Mouse (Mus musculus): Measurements from ENCODE around the gene Ndufs2.
"Not testable (repeated sequence)": the region's sequence is repeated elsewhere in the genome, so short reads cannot be mapped to it uniquely, and the experiment has no call there.

Gene Ndufs2

DNA sequence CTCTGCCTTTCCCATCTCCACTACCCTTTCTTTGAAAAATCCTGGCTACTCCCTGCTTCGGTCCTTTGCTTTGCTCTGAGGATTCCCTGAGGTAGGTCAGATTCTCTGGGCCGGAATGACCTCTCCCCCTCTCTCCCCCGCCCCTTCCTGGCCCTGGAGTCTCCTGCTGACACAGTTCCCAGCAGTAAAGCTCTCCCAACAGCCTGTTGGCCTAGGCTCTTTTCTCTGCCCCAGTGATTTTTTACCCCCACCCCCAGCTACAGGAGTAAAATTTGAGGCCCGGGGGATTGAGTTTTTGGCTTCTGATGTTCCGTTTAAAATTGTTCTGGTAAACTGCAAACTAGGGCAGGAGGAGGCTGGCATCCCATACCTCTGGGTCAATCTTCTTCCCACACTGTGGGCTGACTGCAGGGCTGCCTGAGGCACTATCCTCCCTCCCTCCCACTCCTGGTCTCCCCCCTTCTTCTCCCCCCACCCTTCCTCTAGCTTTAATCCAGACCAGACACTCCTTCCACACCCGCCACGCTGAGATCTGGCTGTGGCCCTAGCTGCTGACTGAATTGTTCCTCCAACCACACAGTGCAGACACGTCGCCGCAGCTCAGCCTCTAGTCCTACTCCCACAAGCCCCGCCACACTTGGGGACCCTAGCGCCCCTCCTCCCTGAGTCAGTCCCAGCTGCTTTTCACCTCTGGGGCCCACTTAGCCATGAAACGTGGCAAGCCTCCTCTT, 571 bp upstream of the Ndufs2 start:
- DNase-seq = peak; percentile 43 to 54

DNA sequence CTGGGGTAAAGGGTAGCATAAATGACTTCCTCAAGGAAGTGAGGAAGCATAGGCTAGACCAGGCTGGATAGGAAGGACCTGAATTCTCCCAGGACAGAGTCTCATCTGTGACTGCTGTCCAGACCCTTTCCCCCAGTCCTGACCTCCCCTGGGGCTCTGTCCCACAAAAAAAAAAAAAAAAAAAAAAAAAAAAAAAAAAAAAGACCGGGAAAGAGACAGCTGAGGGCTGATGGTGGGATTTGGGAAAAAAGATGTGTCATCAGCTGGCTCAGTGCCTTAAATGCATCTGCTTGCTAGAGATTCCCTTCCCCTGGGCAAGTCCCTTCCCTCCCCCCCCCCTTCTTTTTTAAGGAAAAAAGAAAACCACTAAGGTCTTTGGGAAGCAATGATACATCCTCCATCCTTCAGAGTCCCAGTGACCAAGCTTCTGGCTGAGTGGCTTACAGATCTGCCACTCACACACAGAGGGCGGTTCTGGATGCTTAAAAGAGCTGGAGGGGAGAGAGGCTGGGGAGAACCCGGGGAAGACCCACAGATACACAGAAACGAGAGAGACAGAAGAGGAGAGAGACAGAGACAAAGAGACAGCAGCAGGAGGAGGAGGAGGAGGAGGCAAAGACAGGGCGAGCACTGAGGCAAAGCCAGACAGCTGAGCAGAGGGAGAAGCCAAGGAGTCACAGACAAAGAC, 1.1 kb downstream of the Ndufs2 start, which contains the start of gene Adamts4:
Adamts4 (plus strand) TSS at position 509 of the 688 bp plus-strand sequence.
- DNase-seq = peak; percentile 55 to 65

DNA sequence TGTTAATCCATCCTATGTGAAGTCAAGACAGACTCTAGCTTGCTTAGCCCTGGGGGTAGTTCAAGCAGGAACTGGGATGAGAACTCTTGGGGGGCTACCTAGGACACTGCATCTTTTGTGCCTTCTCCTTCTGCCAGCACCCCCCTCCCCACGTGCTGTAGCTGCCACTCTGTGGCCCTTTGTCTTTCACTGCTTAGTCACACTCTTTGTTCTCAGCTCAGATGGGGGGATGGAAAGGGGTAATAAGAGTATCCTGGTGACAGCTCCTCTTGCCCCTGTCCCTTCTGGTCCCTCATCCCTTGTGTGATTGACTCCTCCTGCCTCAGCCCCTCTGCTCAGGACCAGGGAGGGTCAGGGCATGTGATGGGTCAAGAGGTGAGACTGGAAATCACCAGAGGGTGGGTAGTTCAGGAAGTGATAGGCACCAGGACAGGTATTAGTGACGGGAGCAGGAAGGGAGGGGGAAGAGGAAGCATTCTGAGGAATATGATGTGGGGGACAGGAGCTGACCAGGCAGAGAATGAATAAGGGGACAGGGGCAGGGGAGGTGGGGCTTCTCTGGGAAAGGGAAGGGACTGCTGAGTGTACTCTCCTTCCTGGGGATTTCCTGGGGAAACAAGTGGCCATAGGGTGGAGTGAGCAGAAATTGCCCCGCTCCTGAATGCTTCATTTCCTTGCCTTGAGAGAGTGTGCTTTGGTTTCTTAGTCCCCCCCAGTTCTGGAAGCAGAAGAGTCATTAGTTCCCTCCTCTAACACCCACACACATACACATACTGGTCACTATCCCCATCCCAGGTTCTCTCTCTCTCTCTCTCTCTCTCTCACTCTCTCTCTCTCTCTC, 2.6 kb downstream of the Ndufs2 start:
- no peak for DNase-seq

DNA sequence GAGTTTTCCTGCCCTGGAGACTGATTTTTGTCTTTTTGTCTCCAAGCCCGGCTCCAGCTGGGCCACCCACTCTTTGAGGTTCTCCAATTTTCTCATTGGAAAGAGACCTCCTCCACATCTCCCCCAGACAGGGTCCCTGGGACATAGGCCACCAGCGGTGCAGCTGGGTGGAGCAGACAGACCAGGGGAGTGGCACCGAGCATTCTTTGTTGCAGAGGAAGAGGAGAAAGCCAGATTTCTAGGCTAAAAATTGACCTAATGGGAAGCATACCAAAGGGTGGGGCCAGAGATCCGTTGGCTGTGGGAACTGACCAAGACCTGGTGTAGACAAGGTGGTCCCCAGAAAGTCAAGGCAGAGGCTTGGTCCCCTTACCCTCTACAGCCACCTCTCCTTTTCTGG, 3.3 kb downstream of the Ndufs2 start:
- DNase-seq = no peak

DNA sequence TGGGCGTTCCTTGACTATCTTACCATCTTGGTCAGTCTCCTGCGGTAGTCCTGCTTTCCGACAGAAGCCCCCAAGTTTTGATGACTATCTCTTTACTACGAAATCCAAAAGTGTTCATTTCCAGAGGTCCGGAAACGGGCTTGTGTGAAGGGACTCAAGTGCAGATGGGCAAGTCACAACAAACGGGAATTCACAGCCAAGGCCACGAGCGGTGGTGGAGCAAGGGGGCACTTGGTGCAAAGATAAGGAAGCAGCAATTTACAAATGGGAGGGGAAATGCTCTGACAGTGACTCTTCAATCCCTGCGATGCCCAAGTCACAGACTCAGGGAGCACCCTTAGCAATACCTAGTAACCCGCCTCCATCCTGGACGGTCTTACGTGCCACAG, 3.7 kb downstream of the Ndufs2 start:
- no peak for DNase-seq

DNA sequence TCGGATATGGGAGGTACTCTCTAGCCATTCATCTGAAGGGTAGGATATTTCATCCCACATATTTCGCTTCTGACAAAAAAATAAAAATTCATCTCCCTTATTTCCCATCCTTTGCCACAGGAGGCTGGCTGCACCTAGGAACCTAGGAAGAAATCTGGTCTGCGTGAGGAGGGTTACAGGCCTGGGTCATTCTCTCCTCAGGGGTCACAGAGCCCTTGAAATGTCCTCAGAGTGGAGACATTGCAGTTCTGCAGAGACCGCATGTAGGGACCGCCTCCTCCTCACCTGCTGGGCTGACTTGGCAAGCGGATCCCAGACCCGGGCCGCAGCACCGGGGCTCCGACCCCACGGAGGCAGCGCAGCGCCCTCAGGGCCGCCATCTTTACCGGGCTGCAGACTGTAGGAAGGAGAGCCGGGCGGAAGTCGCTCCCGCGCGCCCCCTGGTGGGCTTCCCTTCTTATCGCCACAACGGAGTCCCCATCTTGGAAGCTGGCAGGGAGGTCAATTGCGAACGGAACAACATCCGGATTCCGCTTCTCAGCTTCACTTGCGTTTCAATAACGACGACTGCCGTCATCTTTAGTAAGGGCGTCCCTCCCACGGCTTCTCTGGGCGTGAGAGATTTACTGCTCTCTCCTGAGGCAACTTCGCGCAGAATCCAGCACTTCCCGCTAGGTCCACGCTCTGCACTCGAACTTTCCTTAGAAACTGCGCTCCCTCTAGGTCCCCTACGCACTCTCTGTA, 4.3 kb downstream of the Ndufs2 start:
- peak; percentile 99 for DNase-seq

DNA sequence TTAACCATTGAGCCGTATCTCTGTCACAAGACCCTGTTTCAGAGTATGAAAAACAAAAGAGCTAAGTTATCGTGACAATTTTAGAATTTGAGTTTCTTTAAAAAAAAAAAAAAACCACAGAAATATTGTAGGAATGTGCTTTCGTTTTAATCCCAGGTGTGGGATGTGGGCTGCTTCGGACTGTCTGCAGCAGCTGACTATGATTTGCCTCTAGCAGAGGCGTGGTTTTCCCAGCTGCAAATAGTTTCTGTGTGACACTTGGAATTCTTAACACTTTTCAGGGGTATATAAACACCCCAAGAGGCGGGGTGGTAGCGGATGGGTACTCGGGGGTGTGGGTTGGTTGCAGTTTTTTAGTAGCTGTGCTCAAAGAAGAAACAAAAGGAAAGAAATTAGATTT, 5.8 kb downstream of the Ndufs2 start:
- no peak for DNase-seq

DNA sequence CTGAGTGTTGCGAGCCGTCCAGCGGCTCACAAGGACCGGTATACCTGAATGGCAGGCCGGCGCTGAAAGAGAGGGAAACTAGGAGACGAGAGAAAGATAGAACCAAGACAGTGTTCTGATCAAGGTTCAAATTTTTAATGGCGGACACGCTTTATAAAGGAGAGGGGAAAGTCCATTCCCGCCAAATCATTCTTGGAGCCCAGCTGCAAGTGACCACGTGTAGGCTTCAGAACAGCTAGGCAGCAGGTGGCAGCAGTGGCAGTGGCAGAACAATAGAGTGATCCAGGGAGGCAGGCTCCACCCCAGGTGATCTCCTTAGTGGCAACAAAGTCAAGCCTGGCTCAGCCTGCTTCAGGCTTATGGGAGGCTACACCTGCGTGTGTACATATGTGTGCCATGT, 9.2 kb downstream of the Ndufs2 start:
- not testable (repeated sequence) for DNase-seq

DNA sequence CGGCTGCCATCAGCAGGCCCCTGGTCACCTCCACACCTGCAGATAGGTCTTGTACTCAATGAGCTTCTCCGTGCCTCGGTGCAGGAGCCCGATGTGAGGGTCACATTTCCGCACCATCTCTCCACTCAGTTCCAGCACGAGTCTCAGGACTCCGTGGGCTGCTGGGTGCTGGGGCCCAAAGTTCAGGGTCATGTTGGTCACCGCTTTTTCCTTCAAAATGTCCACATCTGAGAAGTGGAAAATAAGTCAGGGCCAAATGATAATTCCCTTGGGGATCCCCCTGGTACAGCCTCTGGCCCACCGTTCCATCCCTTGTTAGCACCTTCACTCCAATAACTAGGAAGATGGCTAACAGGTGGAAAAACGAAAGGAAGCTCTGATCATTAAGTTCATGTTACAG, 10.3 kb downstream of the Ndufs2 start:
- DNase-seq = no peak

DNA sequence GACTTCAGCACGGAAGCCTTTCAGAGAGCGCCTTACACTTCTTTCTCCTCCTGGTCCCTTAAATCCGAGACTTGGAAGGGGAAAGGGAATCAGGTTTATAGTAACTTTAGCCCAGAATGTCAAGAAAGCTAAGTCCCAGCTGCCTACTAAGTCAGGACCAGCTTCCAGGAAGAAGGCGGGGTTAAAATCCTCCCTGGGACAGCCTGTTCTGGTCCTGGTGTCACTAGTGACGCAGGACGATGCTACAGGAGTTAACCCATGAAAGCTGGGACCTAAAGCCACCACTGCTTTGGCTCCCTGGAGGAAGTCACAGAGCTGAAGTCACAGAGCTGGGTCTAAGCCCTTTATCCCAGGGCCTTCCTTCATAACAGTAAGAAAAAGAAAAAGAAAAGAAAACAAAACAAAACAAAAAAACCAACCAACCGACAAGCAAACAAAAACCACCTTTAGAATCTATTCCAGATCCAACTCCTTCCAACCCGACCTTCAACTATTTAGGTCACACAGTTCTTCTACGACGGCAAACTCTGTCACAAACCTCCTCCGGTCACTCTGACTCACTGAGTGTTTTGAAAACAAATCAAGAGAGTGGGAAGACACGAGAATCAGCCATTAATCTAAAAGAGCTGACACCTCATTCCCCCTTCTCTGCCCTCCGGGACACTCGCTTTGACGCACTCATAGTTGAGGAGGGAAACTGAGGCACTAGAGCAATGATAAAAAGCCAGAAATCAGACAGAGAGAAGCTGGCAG, 11.0 kb downstream of the Ndufs2 start:
- DNase-seq = no peak

DNA sequence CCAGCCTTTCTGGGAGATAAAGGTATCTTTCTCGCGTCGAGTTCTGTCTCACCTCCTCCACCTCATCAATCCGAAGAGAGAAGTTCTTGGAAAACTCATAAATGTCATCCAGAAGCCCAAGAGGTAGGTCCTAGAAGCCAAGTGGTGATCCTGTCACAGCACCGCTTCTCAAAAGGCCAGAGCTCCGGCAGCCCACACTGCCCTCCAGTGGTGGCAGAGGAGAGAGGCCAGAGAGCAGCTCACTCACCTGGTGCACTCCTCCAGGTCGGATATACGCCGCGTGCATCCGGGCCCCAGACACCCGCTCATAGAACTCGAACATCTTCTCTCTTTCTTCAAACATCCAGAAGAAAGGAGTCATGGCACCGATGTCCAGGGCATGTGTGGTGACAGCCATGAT, 12.7 kb downstream of the Ndufs2 start:
- peak; percentile 66 to 77 for DNase-seq

DNA sequence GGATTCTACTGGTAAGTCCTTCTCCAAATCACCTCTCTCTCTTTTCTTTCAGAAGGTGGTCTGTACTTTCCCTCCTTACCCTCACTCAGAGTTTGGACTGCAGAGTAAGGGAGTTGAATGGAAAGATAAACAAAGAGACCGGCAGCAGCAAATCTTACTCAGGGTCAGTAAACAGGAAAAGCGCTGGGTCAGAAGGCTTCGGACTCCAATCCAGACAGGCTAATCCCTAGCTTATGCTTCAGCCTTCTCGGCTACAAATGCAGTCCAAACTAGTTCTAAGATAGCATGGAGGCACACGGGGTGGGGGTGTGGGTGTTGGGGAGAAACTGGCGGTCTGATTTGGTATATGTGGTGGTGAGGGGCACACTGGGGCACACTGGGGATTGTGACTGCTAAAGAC, 13.8 kb downstream of the Ndufs2 start:
- no peak for DNase-seq

DNA sequence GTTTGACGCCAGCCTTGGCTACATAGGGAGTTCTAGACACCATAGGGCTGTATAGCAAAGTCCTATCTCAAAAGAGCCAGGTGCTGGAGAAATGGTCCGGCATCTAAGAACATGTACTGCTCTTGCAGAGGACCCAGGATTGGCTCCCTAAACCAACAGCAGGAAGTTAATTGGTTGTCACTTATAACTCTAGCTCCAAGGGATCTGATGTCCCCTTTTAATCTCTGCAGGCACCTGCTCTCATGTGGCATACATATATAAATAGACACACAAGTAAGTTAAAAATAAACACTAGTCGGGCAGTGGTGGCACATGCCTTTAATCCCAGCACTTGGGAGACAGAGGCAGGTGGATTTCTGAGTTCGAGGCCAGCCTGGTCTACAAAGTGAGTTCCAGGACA, 15.4 kb downstream of the Ndufs2 start:
- no peak for DNase-seq

DNA sequence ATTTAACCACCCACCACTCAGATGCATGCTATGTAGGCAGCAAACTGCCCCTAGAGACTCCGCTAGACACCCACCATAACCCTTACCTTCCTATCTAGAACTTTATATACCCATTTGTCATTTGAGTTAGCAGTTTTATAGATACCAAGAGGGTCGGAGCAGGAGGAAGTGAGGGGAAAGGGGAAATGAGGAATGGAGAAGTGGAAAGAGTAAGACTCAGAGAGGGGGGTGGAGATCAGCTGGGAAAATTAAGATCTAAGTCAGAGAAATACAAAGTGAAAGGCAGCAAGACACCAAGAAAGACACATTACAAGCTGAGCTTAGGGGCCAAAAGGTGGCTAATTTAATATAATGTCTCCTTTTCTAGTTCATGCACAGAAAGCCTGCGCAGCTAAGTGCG, 16.6 kb downstream of the Ndufs2 start:
- no peak for DNase-seq

DNA sequence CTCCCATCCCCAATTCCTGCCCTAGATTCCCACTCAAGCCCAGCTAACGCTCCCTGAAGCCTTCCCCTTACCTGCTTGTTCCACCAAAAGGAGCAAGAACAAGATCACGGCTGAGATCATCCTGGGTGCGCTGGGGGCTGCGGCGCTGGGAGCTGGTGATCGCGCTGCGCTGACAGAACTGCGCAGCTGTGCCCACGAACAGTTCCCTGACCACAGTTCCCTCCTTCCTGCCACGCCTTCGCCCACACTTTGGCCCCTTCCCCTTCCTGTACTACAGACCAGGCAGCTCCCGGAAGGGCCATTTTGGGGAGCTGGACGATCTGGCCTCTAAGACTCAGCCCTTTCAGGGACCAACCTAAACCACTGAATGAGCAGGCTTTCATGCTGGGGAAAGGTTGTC, 17.1 kb downstream of the Ndufs2 start, which contains the start of gene Fcer1g:
Fcer1g (minus strand) TSS at position 240 of the 400 bp plus-strand sequence.
- no peak for DNase-seq

DNA sequence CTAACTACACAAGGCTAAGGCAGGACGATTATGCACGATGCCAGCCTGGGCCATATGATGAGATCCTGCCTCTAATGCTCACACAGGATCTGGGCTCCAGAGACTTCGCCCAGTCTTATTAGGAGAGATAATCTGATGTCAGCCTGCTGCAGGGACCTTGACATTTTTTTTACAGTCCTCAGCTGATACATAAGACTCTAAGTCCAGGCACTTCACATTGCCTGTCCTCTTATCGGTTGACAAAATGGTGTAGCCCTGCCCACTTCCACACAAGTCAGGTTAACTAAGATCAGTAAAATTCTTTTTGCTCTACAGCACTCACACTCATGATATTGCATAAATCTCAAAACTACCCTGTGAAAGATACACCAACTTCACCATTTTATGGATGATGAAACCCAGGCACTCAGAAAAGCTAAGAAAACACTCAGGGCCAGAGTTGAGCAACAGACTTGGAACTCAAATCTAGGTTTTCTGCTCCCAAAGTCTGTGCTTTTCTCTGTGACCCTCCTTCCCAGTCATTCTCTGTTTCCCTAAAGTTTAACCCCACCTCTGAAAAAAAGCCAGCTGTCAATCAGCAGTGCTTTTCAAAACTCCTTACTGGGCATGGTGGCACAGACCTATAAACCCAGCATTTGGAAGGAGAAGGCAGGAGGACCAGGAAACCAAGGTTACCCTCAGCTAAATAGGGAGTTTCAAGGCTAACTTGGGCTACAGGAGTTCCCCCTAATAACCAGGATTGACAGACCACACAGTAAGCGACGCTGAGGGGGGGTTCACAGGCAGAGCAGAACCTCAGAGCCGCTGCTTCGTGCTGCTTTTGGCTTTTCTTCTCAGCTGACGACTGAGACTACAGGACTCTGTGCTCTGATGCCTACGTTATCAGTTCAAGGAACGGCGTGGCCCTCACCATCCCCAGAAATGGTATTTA, 18.1 kb downstream of the Ndufs2 start:
- DNase-seq = no peak

DNA sequence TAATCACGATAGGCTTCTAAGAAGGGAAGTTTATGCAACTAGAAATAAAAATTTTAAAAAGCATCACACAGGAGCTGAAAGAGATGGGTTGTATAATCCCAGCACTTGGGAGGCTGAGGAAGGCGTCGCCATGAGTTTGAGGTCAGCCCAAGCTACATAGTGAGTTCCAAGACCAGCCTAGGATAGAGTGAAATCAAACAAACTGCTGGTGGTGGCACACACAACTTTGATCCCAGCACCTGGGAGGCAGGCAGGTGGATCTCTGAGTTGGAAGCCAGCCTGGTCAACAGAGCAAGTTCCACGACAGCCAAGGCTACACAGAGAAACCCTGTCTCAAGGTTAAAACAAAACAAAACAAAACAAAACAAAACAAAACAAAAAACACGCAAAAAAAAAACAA, 18.8 kb downstream of the Ndufs2 start:
- DNase-seq = no peak

DNA sequence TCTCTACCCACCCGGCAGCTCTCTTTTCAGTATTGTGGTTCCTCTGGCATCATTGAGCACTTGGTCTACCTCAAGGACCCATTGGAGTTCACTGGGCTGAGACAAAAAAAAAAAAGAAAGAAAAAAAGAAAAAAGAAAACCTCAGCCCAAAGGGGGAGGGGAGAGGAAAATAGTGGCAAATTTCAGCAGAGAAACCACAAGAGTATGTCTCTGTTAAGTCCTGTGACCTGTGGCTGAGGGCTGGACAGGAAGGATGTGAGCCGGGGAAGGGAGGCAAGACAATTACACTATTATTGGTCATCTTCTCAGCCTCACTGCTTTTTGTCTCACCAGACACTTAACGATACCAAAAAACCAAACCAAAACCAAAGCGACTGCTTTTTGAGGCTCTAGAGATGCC, 19.3 kb downstream of the Ndufs2 start:
- DNase-seq = no peak

DNA sequence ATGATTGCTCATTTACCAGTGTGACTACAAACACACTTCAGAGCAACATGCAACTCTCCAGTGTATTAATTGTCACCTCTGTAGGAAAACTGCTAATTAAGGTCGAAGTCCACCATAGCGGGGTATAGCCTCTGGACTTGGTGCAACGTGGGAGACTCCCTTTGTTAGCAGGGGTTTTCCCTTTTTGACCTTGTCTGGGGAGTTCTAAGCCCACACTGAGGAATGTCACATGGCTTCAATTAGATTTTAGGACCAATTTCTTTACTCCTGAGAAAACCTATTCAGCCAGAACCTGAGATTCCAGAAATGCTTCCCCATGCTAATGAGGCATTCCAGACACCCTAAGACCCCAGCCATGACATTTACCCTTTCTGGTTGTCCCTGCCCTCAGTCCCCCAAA, 21.0 kb downstream of the Ndufs2 start:
- no peak for DNase-seq

DNA sequence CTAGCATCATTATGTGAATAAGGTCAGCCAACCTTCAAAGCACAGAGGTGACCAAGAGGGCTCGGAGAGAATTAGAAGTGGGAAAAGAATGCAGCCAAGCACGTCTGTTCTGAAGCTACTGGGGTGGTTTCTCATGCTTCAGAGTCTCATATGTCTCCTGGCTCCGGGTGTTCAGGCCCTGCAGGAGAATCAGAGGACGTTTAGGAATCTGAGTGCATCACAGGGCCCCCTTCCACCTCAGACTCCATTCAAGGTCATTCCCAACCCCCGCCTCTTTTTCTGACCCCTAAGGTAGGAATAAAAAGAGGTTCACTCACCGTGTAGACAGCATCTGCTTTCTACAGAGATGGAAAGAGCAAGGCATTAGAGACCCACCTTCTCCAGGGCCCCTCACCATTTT, 21.4 kb downstream of the Ndufs2 start:
- DNase-seq = no peak

DNA sequence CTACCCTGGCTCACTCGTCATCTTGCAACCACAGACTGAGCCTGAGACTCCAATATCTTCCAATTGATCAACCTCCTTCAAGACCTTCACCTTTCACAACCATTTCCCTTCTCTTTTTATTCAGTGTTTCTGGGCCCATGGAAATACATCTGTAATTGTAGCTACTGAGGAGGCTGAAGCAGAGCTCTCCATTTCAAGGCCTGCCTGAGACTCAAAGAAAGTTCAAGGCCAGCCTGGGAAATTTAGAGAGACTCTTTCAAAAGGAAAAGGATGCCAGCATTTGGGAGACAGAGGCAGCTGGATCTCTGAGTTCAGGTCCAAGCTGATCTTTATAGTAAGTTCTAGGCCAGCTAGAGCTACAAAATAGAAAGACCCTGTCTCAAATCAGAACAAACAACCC, 23.3 kb downstream of the Ndufs2 start:
- DNase-seq = no peak

All from cerebellum, postnatal 14 days (tissue).